In genomic region chr1:65280461-65280860, GRCm38 (mm10) we compare ENCODE assay signal across 34 mouse cellular contexts. TPM values are rescaled to one million over a fixed set of nuclear protein-coding genes. Genes with fewer than 3 reads are reported as not detected.
DNase-seq lines count a peak whose midpoint lies in the region; ATAC-seq and TF ChIP-seq lines count a peak whose summit lies in the region.
"Had no signal": no experiment of that assay in that cellular context is flagged by ENCODE, and none has a peak within 500 bp of the region (broad histone marks: within the 10 kb centered on the region; RNA-seq: fewer than 3 reads in every experiment).

No protein-coding gene starts in this region.

- no peak overlapping the region for H3K4me3 ChIP-seq in forebrain, postnatal 0 days (ENCODE audit: low read depth, low read length)
- H3K4me3 ChIP-seq in forebrain, embryonic 15.5 days: no peak overlapping the region
- H3K4me3 ChIP-seq in midbrain, postnatal 0 days (ENCODE audit: low read depth, low read length): no peak overlapping the region
- H3K4me3 ChIP-seq in midbrain, embryonic 11.5 days (ENCODE audit: low read depth, low read length): no peak overlapping the region
- H3K4me3 ChIP-seq: embryonic facial prominence, embryonic 10.5 days; embryonic facial prominence, embryonic 13.5 days; erythroblast, embryonic 14.5 days; forebrain, embryonic 13.5 days; heart, embryonic 12.5 days; heart, embryonic 15.5 days; hindbrain, embryonic 10.5 days had no signal

- DNase-seq in forebrain, postnatal 0 days: peak; percentile 24
- DNase-seq in left cerebral cortex, postnatal 25 days (ENCODE audit: low spot score in 2 of 2): peak; percentile 5 to 14
- no peak for DNase-seq in left cerebral cortex, adult 11 months (ENCODE audit: low spot score)
- DNase-seq in midbrain, postnatal 0 days (ENCODE audit: low spot score): peak; percentile 9
- DNase-seq in midbrain, embryonic 11.5 days (ENCODE audit: low spot score, missing footprints): no peak
- DNase-seq in brain, embryonic 18.5 days (ENCODE audit: low read depth, low spot score): peak; percentile 28
- no peak for DNase-seq in lung, adult 18-20 months
- DNase-seq: adrenal gland, postnatal 10 days; adrenal gland, postnatal 36 days; B cell, adult 2 months; cerebellum, adult 11-12 months; cerebellum, adult 8-10 months; cerebellum, postnatal 10 days; cerebellum, postnatal 36 days; embryo, embryonic 11 days; gastrocnemius, postnatal 25 days; heart, adult 18-20 months; heart, postnatal 10 days; heart, postnatal 36 days had no signal

- WGBS in forebrain, postnatal 0 days: 37% methylated on average over 3 of the region's 3 CpGs
- WGBS in forebrain, embryonic 15.5 days: 71% methylated on average over 3 of the region's 3 CpGs
- 29% methylated on average over 3 of the region's 3 CpGs for WGBS in midbrain, postnatal 0 days
- WGBS in midbrain, embryonic 11.5 days: 56% methylated on average over 3 of the region's 3 CpGs

- H3K9me3 ChIP-seq in forebrain, postnatal 0 days (ENCODE audit: low read length): no peaks in the 10 kb centered on the region
- H3K9me3 ChIP-seq in forebrain, embryonic 15.5 days: no peaks in the 10 kb centered on the region
- H3K9me3 ChIP-seq in midbrain, postnatal 0 days (ENCODE audit: low read length): no peaks in the 10 kb centered on the region
- no peaks in the 10 kb centered on the region for H3K9me3 ChIP-seq in midbrain, embryonic 11.5 days (ENCODE audit: control insufficient read depth, low read length)
- H3K9me3 ChIP-seq: embryonic facial prominence, embryonic 10.5 days; embryonic facial prominence, embryonic 13.5 days; forebrain, embryonic 13.5 days; heart, embryonic 12.5 days; heart, embryonic 15.5 days; hindbrain, embryonic 10.5 days had no signal

- no peak overlapping the region for H3K4me2 ChIP-seq in forebrain, postnatal 0 days (ENCODE audit: low read depth)
- no peak overlapping the region for H3K4me2 ChIP-seq in forebrain, embryonic 15.5 days (replicated peaks)
- no peak overlapping the region for H3K4me2 ChIP-seq in midbrain, postnatal 0 days (ENCODE audit: low read depth, low read length, poor library complexity, severe bottlenecking)
- no peak overlapping the region for H3K4me2 ChIP-seq in midbrain, embryonic 11.5 days
- H3K4me2 ChIP-seq: embryonic facial prominence, embryonic 13.5 days; forebrain, embryonic 13.5 days; heart, embryonic 12.5 days; heart, embryonic 15.5 days; hindbrain, embryonic 14.5 days had no signal

- intact Hi-C loops in left cerebral cortex, postnatal 25 days (cut with DNase I): no loop called here

- H3K9ac ChIP-seq in forebrain, postnatal 0 days: no peak overlapping the region
- H3K9ac ChIP-seq in forebrain, embryonic 15.5 days (replicated peaks): no peak overlapping the region
- no peak overlapping the region for H3K9ac ChIP-seq in midbrain, postnatal 0 days (replicated peaks; ENCODE audit: low read length, poor library complexity, severe bottlenecking)
- H3K9ac ChIP-seq in midbrain, embryonic 11.5 days (ENCODE audit: low read length): no peak overlapping the region
- H3K9ac ChIP-seq: embryonic facial prominence, embryonic 13.5 days; forebrain, embryonic 13.5 days; heart, embryonic 12.5 days; heart, embryonic 15.5 days; hindbrain, embryonic 14.5 days had no signal

- H3K27me3 ChIP-seq in forebrain, postnatal 0 days (ENCODE audit: insufficient read depth, low read length): no peaks in the 10 kb centered on the region
- H3K27me3 ChIP-seq in forebrain, embryonic 15.5 days: no peaks in the 10 kb centered on the region
- no peaks in the 10 kb centered on the region for H3K27me3 ChIP-seq in midbrain, postnatal 0 days (ENCODE audit: insufficient read depth, low read length)
- no peaks in the 10 kb centered on the region for H3K27me3 ChIP-seq in midbrain, embryonic 11.5 days (ENCODE audit: control insufficient read depth, insufficient read depth, low read length)
- H3K27me3 ChIP-seq: CH12.LX; embryonic facial prominence, embryonic 13.5 days; forebrain, embryonic 13.5 days; heart, embryonic 12.5 days; heart, embryonic 15.5 days; Patski had no signal

- peak overlapping the region; percentile 29; the same call in 1 of the 2 replicates for H3K27ac ChIP-seq in forebrain, postnatal 0 days (ENCODE audit: low read depth, low read length)
- H3K27ac ChIP-seq in forebrain, embryonic 15.5 days (replicated peaks): no peak overlapping the region
- no peak overlapping the region for H3K27ac ChIP-seq in midbrain, postnatal 0 days (ENCODE audit: low read depth, low read length)
- H3K27ac ChIP-seq in midbrain, embryonic 11.5 days (ENCODE audit: low read depth, low read length): no peak overlapping the region
- H3K27ac ChIP-seq: embryonic facial prominence, embryonic 10.5 days; embryonic facial prominence, embryonic 13.5 days; forebrain, embryonic 13.5 days; heart, embryonic 15.5 days; hindbrain, embryonic 10.5 days; hindbrain, embryonic 14.5 days had no signal

- no peak for TF ChIP-seq CTCF in forebrain, postnatal 0 days (IDR thresholded peaks at IDR 0.05; ENCODE audit: low read depth)
- no peak for TF ChIP-seq CTCF in midbrain, postnatal 0 days (IDR thresholded peaks at IDR 0.05)

- no peaks in the 10 kb centered on the region for H3K36me3 ChIP-seq in forebrain, postnatal 0 days (ENCODE audit: insufficient read depth)
- H3K36me3 ChIP-seq in forebrain, embryonic 15.5 days: 0 out of 2 replicates have a peak, but pooled peaks cover 3% of the 10 kb centered on the region
- H3K36me3 ChIP-seq in midbrain, postnatal 0 days (ENCODE audit: insufficient read depth, low read length): no peaks in the 10 kb centered on the region
- H3K36me3 ChIP-seq in midbrain, embryonic 11.5 days (ENCODE audit: control insufficient read depth, insufficient read depth, low read length): peaks cover 3% of the 10 kb centered on the region; the same call in 1 of the 2 replicates
- H3K36me3 ChIP-seq: heart, embryonic 15.5 days had no signal

- peak; percentile 66 for ATAC-seq in forebrain, postnatal 0 days
- ATAC-seq in forebrain, embryonic 15.5 days (replicated peaks): no peak
- no peak for ATAC-seq in midbrain, postnatal 0 days (ENCODE audit: low FRiP score)
- ATAC-seq in midbrain, embryonic 11.5 days (ENCODE audit: low FRiP score): no peak
- ATAC-seq: forebrain, embryonic 13.5 days; Patski had no signal

- 0 out of 2 replicates have a peak, but pooled peaks cover 3% of the 10 kb centered on the region for H3K4me1 ChIP-seq in forebrain, postnatal 0 days (ENCODE audit: insufficient read depth)
- H3K4me1 ChIP-seq in forebrain, embryonic 15.5 days: no peaks in the 10 kb centered on the region
- H3K4me1 ChIP-seq in midbrain, postnatal 0 days (ENCODE audit: insufficient read depth, low read length): no peaks in the 10 kb centered on the region; the same call in 1 of the 2 replicates
- H3K4me1 ChIP-seq in midbrain, embryonic 11.5 days (ENCODE audit: control insufficient read depth, insufficient read depth, low read length): 0 out of 2 replicates have a peak, but pooled peaks cover 3% of the 10 kb centered on the region
- H3K4me1 ChIP-seq: embryonic facial prominence, embryonic 10.5 days; embryonic facial prominence, embryonic 13.5 days; forebrain, embryonic 13.5 days; heart, embryonic 12.5 days; heart, embryonic 15.5 days; hindbrain, embryonic 10.5 days had no signal

RNA-seq across cellular contexts. Expression of gene Pth2r, which starts 1.4 kb away (rescaled TPM):
- 2.6 and 3.4 TPM in 2 replicates for total RNA-seq in forebrain, postnatal 0 days (2014; rRNA removed)
- polyA plus RNA-seq in forebrain, postnatal 0 days (2015; fragmentation: Nextera tagmentation; extraction: Ambion mirVana): 1.5 and 2.6 TPM in 2 replicates
- polyA plus RNA-seq in forebrain, embryonic 15.5 days (2015; fragmentation: Nextera tagmentation; extraction: Ambion mirVana): 1.3 TPM in 2 replicates
- total RNA-seq in left cerebral cortex, postnatal 25 days (2021): 1 to 10 TPM; 2.0 to 2.7 TPM
- 1.5 and 3.4 TPM in 2 replicates for total RNA-seq in midbrain, postnatal 0 days (2014; rRNA removed)
- 2.1 and 2.3 TPM in 2 replicates for polyA plus RNA-seq in midbrain, postnatal 0 days (2015; fragmentation: Nextera tagmentation; extraction: Ambion mirVana)
- 0.17 TPM in 1 of 2 replicates, not detected in the other for polyA plus RNA-seq in midbrain, embryonic 11.5 days (2014; fragmentation: Nextera tagmentation; extraction: Ambion mirVana)
- total RNA-seq: adrenal gland, adult 18-20 months; adrenal gland, postnatal 10 days; adrenal gland, postnatal 36 days; CH12.LX; G1E; gastrocnemius, adult 8-10 months; gastrocnemius, postnatal 25 days; heart, adult 18-20 months; heart, postnatal 10 days; heart, postnatal 36 days had no signal
- polyA plus RNA-seq: erythroblast, embryonic 14.5 days; G1E; heart, embryonic 12.5 days; heart, embryonic 15.5 days; intestine, embryonic 14.5 days had no signal

Comparison
In these comparisons a context has a peak if more than half of its experiments do, and no peak if none do; other contexts are left out.
1. DNase-seq: peak in forebrain, postnatal 0 days (single experiment), left cerebral cortex, postnatal 25 days (2 of 2), midbrain, postnatal 0 days (single experiment) and brain, embryonic 18.5 days (single experiment); none in left cerebral cortex, adult 11 months (single experiment), midbrain, embryonic 11.5 days (single experiment) and lung, adult 18-20 months (0 of 2).